Mouse (Mus musculus): ENCODE data around the gene Aim2.
"Not testable (repeated sequence)": the region's sequence is repeated elsewhere in the genome, so short reads cannot be mapped to it uniquely, and the experiment has no call there.

DNA sequence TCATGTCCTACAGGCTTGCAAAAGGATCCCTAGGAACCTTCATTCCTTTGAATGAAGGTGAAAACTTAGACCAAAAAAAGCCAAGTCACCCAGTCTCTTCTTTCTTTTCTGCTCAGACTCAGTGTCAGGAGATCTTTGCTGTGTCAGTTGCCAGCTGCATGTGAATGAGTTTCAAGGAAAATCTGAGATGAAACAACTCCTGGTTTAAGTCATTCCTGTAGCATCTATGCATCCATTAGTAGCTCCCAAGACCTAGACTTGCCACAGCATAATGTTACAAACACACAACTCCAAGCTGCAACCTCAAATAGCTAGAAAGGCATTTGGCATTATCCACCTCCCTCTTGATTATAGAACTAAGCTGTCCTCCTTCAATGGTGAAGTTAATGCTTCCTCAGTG lies 140.8 kb downstream of the Aim2 start:
- not testable (repeated sequence) for TF ChIP-seq CTCF, EP300 (IDR thresholded peaks at IDR 0.05; ENCODE audit: low read depth)

All from liver, postnatal 0 days (tissue).